Mouse (Mus musculus) frontal cortex, adult 2 months (tissue): ENCODE results near the gene Lect2. TPM values are rescaled to one million over a fixed set of nuclear protein-coding genes. Genes with fewer than 3 reads are reported as not detected.

Source experiments
- DNase-seq, 2 experiments: peaks; one replicate each; pipeline ENCODE4 v3.0.0; 2022; ENCODE audit warnings: low spot score in 1 of 2; ENCODE audit errors: extremely low spot score in 1 of 2
- polyA plus RNA-seq: library from polyadenylated mRNA; depleted of rRNA; stranded (reverse); fragments of >200 nt; gene quantifications from 2 replicates; pipeline ENCODE4 v1.2.3, GENCODE M21; 2012

The Lect2 gene
- polyA plus RNA-seq, 1 experiment, result not detected

GRCm38 (mm10) chr13:56558811-56559210 is 10.5 kb upstream of the Lect2 start:
- no peak for DNase-seq

- DNase-seq, result no peak
Observed at GRCm38 (mm10) chr13:56556701-56557100, 8.4 kb upstream of the Lect2 start.

GRCm38 (mm10) chr13:56555957-56556356 is 7.7 kb upstream of the Lect2 start:
- peak in 1 of 2 experiments; percentile 59 for DNase-seq

GRCm38 (mm10) chr13:56554409-56554808 is 6.1 kb upstream of the Lect2 start:
- peak; percentile 29 to 73 for DNase-seq

- no peak for DNase-seq
Observed at GRCm38 (mm10) chr13:56553923-56554322, 5.6 kb upstream of the Lect2 start.

- DNase-seq, result no peak
Observed at GRCm38 (mm10) chr13:56551661-56552060, 3.4 kb upstream of the Lect2 start.

GRCm38 (mm10) chr13:56550574-56550973 is 2.3 kb upstream of the Lect2 start:
- DNase-seq, result no peak

GRCm38 (mm10) chr13:56549364-56549763 is 1.1 kb upstream of the Lect2 start:
- no peak for DNase-seq

- no peak for DNase-seq
Observed at GRCm38 (mm10) chr13:56544956-56545355, 3.3 kb downstream of the Lect2 start.

GRCm38 (mm10) chr13:56543805-56544204 is 4.5 kb downstream of the Lect2 start:
- DNase-seq, result no peak

GRCm38 (mm10) chr13:56539846-56540245 is 8.5 kb downstream of the Lect2 start:
- DNase-seq, result peak in 1 of 2 experiments; percentile 54

GRCm38 (mm10) chr13:56537026-56537425 is 11.3 kb downstream of the Lect2 start:
- DNase-seq, result no peak

- DNase-seq, result no peak
Observed at GRCm38 (mm10) chr13:56535570-56535969, 12.7 kb downstream of the Lect2 start.

GRCm38 (mm10) chr13:56534931-56535330 is 13.4 kb downstream of the Lect2 start:
- DNase-seq, result no peak

- DNase-seq, result no peak
Observed at GRCm38 (mm10) chr13:56529685-56530084, 18.6 kb downstream of the Lect2 start.

- no peak for DNase-seq
Observed at GRCm38 (mm10) chr13:56529031-56529430, 19.3 kb downstream of the Lect2 start.

- DNase-seq, result no peak
Observed at GRCm38 (mm10) chr13:56528281-56528680, 20.0 kb downstream of the Lect2 start.

- no peak for DNase-seq
Observed at GRCm38 (mm10) chr13:56527846-56528245, 20.5 kb downstream of the Lect2 start.

GRCm38 (mm10) chr13:56526871-56527270 is 21.4 kb downstream of the Lect2 start:
- DNase-seq, result no peak

- peak in 1 of 2 experiments; percentile 5 for DNase-seq
Observed at GRCm38 (mm10) chr13:56522821-56523167, 25.5 kb downstream of the Lect2 start.

GRCm38 (mm10) chr13:56522081-56522820 is 26.1 kb downstream of the Lect2 start, which contains the start of gene Fbxl21:
Gene Fbxl21 (plus strand): TSS chr13:56522472.
- DNase-seq, result peak; percentile 90 to 92

- no peak for DNase-seq
Observed at GRCm38 (mm10) chr13:56516816-56517215, 31.5 kb downstream of the Lect2 start.

- no peak for DNase-seq
Observed at GRCm38 (mm10) chr13:56516311-56516710, 32.0 kb downstream of the Lect2 start.
